Comparison of ENCODE assay signal across 10 mouse cellular contexts in genomic region chr7:66831295-66831694, GRCm38 (mm10). TPM values are rescaled to one million over a fixed set of nuclear protein-coding genes. Genes with fewer than 3 reads are reported as not detected.
A peak's percentile ranks its signal among the peaks of the same experiment; 100 is the strongest.
DNase-seq lines count a peak whose midpoint lies in the region; ATAC-seq and TF ChIP-seq lines count a peak whose summit lies in the region.
"Had no signal": no experiment of that assay in that cellular context is flagged by ENCODE, and none has a peak within 500 bp of the region (broad histone marks: within the 10 kb centered on the region; RNA-seq: fewer than 3 reads in every experiment).

No protein-coding gene starts in this region.

- intact Hi-C loops in heart, postnatal 14 days (cut with DNase I) = no loop called here

- no peaks in the 10 kb centered on the region for H3K27me3 ChIP-seq in limb, embryonic 12.5 days
- H3K27me3 ChIP-seq in limb, embryonic 10.5 days (ENCODE audit: low read depth, poor library complexity, severe bottlenecking) = no peaks in the 10 kb centered on the region
- H3K27me3 ChIP-seq in embryonic facial prominence, embryonic 15.5 days = no peaks in the 10 kb centered on the region
- H3K27me3 ChIP-seq in lung, postnatal 0 days (replicated peaks; ENCODE audit: insufficient read depth, low read length) = no peaks in the 10 kb centered on the region
- H3K27me3 ChIP-seq in midbrain, embryonic 15.5 days (replicated peaks) = no peaks in the 10 kb centered on the region
- H3K27me3 ChIP-seq: Patski had no signal

- peaks cover 15% of the 10 kb centered on the region for H3K4me1 ChIP-seq in limb, embryonic 12.5 days (replicated peaks)
- no peaks in the 10 kb centered on the region for H3K4me1 ChIP-seq in limb, embryonic 10.5 days
- peaks cover 21% of the 10 kb centered on the region for H3K4me1 ChIP-seq in embryonic facial prominence, embryonic 15.5 days
- peaks cover 8% of the 10 kb centered on the region for H3K4me1 ChIP-seq in lung, postnatal 0 days (ENCODE audit: insufficient read depth, low read depth, low read length)
- no peaks in the 10 kb centered on the region for H3K4me1 ChIP-seq in midbrain, embryonic 15.5 days

- no peak overlapping the region for H3K9ac ChIP-seq in limb, embryonic 12.5 days (replicated peaks)
- H3K9ac ChIP-seq in embryonic facial prominence, embryonic 15.5 days = no peak overlapping the region
- no peak overlapping the region for H3K9ac ChIP-seq in lung, postnatal 0 days (replicated peaks; ENCODE audit: low read depth)
- no peak overlapping the region for H3K9ac ChIP-seq in midbrain, embryonic 15.5 days
- H3K9ac ChIP-seq: midbrain, embryonic 12.5 days had no signal

- ATAC-seq in limb, embryonic 12.5 days (ENCODE audit: insufficient number of reproducible peaks, insufficient read depth, low FRiP score, low TSS enrichment, low read depth) = no peak
- no peak for ATAC-seq in embryonic facial prominence, embryonic 15.5 days (ENCODE audit: insufficient number of reproducible peaks, low FRiP score, low TSS enrichment, low read depth)
- ATAC-seq in lung, postnatal 0 days = peak; percentile 50
- ATAC-seq in midbrain, embryonic 15.5 days (replicated peaks) = no peak
- ATAC-seq: Patski had no signal

- TF ChIP-seq CTCF in lung, postnatal 0 days (IDR thresholded peaks at IDR 0.05) = no peak

- no peak overlapping the region for H3K4me2 ChIP-seq in limb, embryonic 12.5 days
- H3K4me2 ChIP-seq in embryonic facial prominence, embryonic 15.5 days (replicated peaks) = no peak overlapping the region
- H3K4me2 ChIP-seq in lung, postnatal 0 days (replicated peaks; ENCODE audit: low read depth, low read length) = peak overlapping the region; percentile 11
- H3K4me2 ChIP-seq in midbrain, embryonic 15.5 days = no peak overlapping the region
- H3K4me2 ChIP-seq: midbrain, embryonic 12.5 days had no signal

- no peak for TF ChIP-seq EP300 in lung, postnatal 0 days (IDR thresholded peaks at IDR 0.05)

- no peaks in the 10 kb centered on the region for H3K36me3 ChIP-seq in limb, embryonic 12.5 days
- H3K36me3 ChIP-seq in limb, embryonic 10.5 days = no peaks in the 10 kb centered on the region
- H3K36me3 ChIP-seq in embryonic facial prominence, embryonic 15.5 days = no peaks in the 10 kb centered on the region
- no peaks in the 10 kb centered on the region for H3K36me3 ChIP-seq in lung, postnatal 0 days (ENCODE audit: insufficient read depth, low read length)
- no peaks in the 10 kb centered on the region for H3K36me3 ChIP-seq in midbrain, embryonic 15.5 days (replicated peaks)
- H3K36me3 ChIP-seq: midbrain, embryonic 12.5 days had no signal

- no peak overlapping the region for H3K4me3 ChIP-seq in limb, embryonic 12.5 days (replicated peaks)
- no peak overlapping the region for H3K4me3 ChIP-seq in limb, embryonic 10.5 days
- H3K4me3 ChIP-seq in embryonic facial prominence, embryonic 15.5 days (replicated peaks) = no peak overlapping the region
- no peak overlapping the region for H3K4me3 ChIP-seq in lung, postnatal 0 days (ENCODE audit: low read depth, low read length)
- H3K4me3 ChIP-seq in midbrain, embryonic 15.5 days = no peak overlapping the region
- H3K4me3 ChIP-seq: midbrain, embryonic 12.5 days had no signal

- H3K27ac ChIP-seq in limb, embryonic 12.5 days = peak overlapping the region; percentile 32; the same call in 1 of the 2 replicates
- no peak overlapping the region for H3K27ac ChIP-seq in limb, embryonic 10.5 days
- H3K27ac ChIP-seq in embryonic facial prominence, embryonic 15.5 days (replicated peaks) = peak overlapping the region; percentile 13; the same call in 1 of the 2 replicates
- H3K27ac ChIP-seq in lung, postnatal 0 days (ENCODE audit: low read length) = no peak overlapping the region
- no peak overlapping the region for H3K27ac ChIP-seq in midbrain, embryonic 15.5 days
- H3K27ac ChIP-seq: midbrain, embryonic 12.5 days had no signal

- WGBS in limb, embryonic 12.5 days = 51% methylated on average over 5 of the region's 5 CpGs
- 97% methylated on average over 5 of the region's 5 CpGs for WGBS in limb, embryonic 10.5 days
- WGBS in embryonic facial prominence, embryonic 15.5 days = 22% methylated on average over 5 of the region's 5 CpGs
- 1% methylated on average over 5 of the region's 5 CpGs for WGBS in lung, postnatal 0 days
- WGBS in midbrain, embryonic 15.5 days = 69% methylated on average over 5 of the region's 5 CpGs

- no peak for DNase-seq in limb, embryonic 10.5 days (ENCODE audit: low spot score)
- DNase-seq in heart, postnatal 14 days = peak; percentile 62 to 71
- DNase-seq in lung, postnatal 0 days (ENCODE audit: low spot score) = peak; percentile 75
- DNase-seq in embryo, embryonic 10 days (ENCODE audit: low spot score) = no peak
- DNase-seq: cerebellum, adult 11-12 months had no signal

- H3K9me3 ChIP-seq in limb, embryonic 12.5 days = no peaks in the 10 kb centered on the region
- H3K9me3 ChIP-seq in limb, embryonic 10.5 days (replicated peaks) = no peaks in the 10 kb centered on the region
- no peaks in the 10 kb centered on the region for H3K9me3 ChIP-seq in embryonic facial prominence, embryonic 15.5 days (replicated peaks)
- no peaks in the 10 kb centered on the region for H3K9me3 ChIP-seq in lung, postnatal 0 days (ENCODE audit: low read length)
- no peaks in the 10 kb centered on the region for H3K9me3 ChIP-seq in midbrain, embryonic 15.5 days
- H3K9me3 ChIP-seq: midbrain, embryonic 12.5 days had no signal

RNA-seq across cellular contexts. Expression of gene Adamts17, which starts 8.2 kb away (rescaled TPM):
- polyA plus RNA-seq in limb, embryonic 12.5 days (2016; fragmentation: Nextera tagmentation; extraction: Ambion mirVana) = 11.6 and 12.9 TPM in 2 replicates
- 4.4 and 6.7 TPM in 2 replicates for polyA plus RNA-seq in limb, embryonic 10.5 days (2016; fragmentation: Nextera tagmentation; extraction: Ambion mirVana)
- polyA plus RNA-seq in embryonic facial prominence, embryonic 15.5 days (2015; fragmentation: Nextera tagmentation; extraction: Ambion mirVana) = 12.7 and 17.4 TPM in 2 replicates
- total RNA-seq in heart, postnatal 14 days (2021) = 10 to 100 TPM; 11.7 to 12.8 TPM
- polyA plus RNA-seq in lung, postnatal 0 days (2015; fragmentation: Nextera tagmentation; extraction: Ambion mirVana) = 14.1 and 14.5 TPM in 2 replicates
- polyA plus RNA-seq in midbrain, embryonic 15.5 days (2015; fragmentation: Nextera tagmentation; extraction: Ambion mirVana) = 3.1 and 3.7 TPM in 2 replicates

Comparison
In these comparisons a context has a peak if more than half of its experiments do, and no peak if none do; other contexts are left out.
1. H3K27ac ChIP-seq: peak in limb, embryonic 12.5 days (single experiment) and embryonic facial prominence, embryonic 15.5 days (single experiment); none in limb, embryonic 10.5 days (single experiment), lung, postnatal 0 days (single experiment) and midbrain, embryonic 15.5 days (single experiment).
2. DNase-seq: peak in heart, postnatal 14 days (2 of 2) and lung, postnatal 0 days (single experiment); none in limb, embryonic 10.5 days (single experiment) and embryo, embryonic 10 days (single experiment).